Mouse (Mus musculus) megakaryocyte, adult 5-6 weeks (primary cell): Measurements from ENCODE around the gene Kdm4a. TPM values are rescaled to one million over a fixed set of nuclear protein-coding genes. Genes with fewer than 3 reads are reported as not detected.
A peak's percentile ranks its signal among the peaks of the same experiment; 100 is the strongest.

ENCODE experiments used
- ATAC-seq: 2 replicates; pipeline ENCODE4 v1.8.0; 2016; ENCODE audit warnings: mild to moderate bottlenecking, inconsistent platforms; ENCODE audit not compliant: poor library complexity, severe bottlenecking
- total RNA-seq, 2 experiments: library from RNA; stranded (forward) in 1 of 2; stranded (reverse) in 1 of 2; fragments of 153-499, 151-499 nt in 1 of 2; fragments of 221-1000, 200-1000 nt in 1 of 2; gene quantifications; 2 replicates each; pipeline versions ENCODE4 v1.2.3 to v1.2.4; 2015 to 2017

Kdm4a gene
- total RNA-seq (2015) (11.0 and 14.2 TPM in 2 replicates), total RNA-seq (2017) (29.1 and 34.3 TPM in 2 replicates)

DNA sequence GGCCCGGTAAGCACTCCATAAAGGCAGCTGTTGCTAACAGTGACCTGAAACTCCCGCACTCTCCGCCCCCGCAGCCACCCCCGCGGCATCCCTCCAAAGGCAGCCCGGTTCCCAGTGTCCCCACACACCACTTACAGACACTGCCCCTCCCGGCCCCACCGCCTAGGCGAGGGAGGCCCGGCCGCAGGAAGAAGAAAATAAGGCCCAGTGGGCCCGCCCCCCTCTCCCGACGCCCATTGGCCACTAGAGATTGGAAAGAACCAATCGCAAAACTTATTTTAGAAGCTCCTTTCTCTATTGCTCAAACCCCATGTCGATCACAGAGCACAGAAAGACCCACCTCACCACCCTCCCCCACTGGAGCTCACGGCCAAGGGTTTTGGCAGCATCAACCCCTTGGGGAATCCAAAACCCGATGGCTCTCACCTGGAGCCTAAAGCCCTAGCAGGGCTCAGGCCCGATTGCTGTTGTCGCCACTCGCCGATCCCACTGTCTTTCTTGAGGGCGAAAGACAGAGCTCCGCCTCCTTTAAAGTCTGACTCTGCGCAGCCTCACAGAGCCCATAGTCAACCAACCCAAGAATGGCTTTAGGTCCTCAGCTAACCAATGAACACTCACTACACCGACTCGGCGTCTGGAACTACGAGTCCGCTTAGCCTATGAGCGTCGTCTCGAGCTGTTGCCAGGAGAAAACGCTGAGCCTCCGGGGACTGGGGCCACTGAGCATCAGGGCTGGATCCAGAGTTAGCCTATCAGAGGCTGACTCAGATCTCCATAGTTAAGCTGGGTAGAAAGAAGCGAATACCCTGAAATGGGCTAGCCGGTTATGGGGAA lies at the start of gene Kdm4a:
Kdm4a (minus strand) TSS at position 577 of the 834 bp plus-strand sequence.
- ATAC-seq = peak; percentile 91

DNA sequence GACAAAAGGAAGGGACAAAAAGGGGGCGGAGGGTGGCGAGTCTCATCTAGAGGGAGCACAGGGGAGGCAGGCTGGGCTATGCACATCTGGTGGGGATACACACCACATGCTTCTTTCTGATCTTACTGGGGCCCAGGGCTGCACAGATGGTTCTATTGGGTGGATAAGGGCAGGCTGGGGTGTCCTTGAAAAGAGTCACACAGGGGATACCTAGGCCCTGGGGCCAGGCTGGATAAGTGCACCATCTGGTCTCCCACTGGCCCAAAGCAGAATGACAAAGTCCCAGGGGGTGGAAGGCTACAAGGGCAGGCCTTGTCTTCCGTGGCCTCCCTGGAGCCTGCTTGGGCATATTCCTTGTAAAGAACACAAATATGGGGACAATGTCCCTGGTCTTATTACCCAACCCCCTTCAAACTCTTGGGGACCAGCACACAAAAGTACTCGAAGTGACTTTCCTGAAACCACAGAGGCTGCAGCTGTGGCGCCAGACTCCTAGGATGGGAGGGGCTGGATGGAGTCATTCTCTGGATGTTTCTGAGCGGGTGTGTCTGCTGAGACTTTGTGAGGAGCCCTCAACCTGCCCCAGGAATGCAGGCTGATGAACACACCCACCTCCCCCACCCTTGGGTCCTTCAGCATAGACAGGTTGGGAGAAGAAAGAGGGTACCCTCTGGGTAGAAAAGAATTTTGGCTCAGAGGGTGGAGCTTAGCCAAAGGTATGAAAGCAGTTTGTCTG lies 49.4 kb upstream of the Kdm4a start:
- no peak for ATAC-seq

DNA sequence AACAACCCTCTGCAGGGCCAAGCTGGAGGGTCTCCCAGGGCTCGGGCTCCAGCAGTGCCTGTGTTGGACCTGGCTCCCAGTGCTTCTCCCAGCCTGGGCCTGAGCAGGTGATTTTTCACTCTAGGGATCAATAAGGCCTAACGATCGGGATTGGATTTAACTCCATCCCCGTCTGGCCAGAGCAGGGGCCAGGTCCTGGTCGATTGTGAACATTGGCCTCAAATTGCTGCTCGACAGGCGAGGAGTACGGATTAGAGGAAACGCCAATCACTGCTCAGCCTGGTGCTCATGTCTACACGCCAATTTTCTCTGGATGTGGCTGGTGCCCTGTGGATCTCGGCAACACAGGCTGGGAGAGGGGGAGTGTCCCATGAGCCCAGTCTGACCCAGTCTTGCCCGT lies 47.6 kb upstream of the Kdm4a start:
- ATAC-seq = no peak

GRCm38 (mm10) chr4:118221261-118221660 lies 41.4 kb upstream of the Kdm4a start:
- no peak for ATAC-seq

GRCm38 (mm10) chr4:118220756-118221155 lies 40.9 kb upstream of the Kdm4a start:
- ATAC-seq = no peak

DNA sequence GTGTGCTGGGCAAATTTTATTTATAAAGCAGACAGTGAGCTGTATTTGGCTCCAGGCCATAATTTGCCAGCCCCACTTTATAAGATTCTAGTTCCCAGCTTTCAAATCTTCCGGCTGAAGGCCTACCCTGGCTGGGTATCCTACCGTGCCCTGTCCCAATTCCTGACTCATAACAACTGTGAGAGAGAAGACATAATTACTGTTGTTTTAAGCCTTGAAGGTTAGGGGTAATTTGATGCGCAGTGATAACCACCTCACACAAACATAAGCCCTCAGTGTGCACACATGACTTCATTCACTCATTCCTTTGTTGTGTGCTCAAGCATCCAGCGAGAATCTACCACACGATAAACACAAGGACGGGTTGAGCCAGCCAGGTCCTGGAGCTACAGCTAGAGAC lies 39.6 kb upstream of the Kdm4a start:
- ATAC-seq = no peak

GRCm38 (mm10) chr4:118218521-118218920 lies 38.7 kb upstream of the Kdm4a start:
- ATAC-seq = no peak

DNA sequence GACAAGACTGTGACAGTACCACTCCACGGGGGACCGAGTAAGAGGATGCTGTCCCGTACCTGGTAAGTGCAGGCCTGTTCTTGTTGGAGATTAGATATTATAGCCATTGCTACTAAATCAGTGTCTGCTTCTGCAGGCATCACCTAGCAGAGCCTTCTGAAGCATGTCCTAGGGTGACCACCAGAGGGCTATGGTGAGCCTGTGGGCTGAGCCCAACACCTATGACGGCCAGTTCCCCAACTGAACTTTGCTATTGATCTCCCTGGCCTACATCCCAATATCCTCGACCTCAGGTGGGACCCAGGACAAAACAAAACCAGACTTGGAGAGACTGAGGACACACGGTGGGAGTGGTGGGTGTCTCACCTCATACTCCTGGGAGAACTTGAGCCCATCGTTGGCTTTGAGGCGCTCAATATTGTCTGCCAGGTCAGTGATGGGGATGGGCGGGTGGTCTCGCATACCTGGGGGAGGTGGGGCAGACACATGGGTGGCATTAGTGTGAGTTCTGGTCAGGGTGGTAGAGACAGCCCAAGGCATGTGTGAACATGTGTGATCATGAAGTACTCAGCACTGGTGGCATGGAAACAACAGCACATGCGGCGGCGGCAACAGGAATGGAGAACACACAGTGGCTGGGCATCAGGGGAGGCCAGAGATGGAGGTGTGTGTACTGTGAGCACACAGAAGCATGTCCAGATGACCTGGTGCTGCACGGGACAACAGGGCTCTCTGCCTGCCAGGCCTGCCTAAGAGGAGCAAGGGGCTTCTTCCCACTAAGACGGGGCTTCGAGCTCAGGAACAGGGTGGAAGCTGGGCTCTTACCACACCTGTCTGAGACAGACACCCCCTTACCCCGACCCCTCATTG lies 37.1 kb upstream of the Kdm4a start:
- ATAC-seq = peak; percentile 59; the same call in 1 of the 2 replicates

GRCm38 (mm10) chr4:118214891-118215290 lies 35.0 kb upstream of the Kdm4a start:
- ATAC-seq = no peak

DNA sequence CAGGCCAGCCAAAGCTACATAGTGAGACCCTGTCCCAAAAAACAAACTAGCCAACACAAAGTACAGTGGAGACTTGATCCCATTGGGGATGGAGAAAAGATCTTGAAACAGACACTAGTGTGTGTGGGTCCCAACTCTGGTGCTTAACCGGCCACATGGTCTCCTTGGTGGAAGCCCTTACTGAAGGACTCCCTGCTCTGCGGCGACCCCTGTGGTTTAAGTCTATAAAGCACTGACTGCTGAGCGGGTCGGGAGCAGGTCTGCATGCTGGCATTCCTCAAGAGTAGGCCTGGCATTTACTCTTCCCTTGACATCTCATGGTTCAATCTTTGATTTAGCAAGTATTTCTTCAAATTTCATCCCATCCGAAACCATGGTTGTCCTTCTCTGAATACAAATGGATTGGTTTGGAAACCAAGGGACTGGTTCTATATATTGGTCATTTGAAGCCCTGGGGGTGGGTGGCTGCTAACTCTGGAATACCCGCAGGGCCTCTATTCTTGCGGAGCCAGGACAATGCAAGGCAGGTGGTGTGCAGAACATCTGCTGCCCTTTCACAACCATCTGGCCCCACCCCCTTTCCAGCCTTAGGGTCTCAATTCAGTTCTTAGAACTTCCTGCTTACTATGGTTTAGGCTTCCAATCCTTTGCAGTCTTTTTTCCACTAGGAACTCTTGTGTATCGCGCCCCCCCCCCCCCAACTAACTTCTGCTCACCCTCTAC lies 27.2 kb upstream of the Kdm4a start:
- ATAC-seq = no peak

- no peak for ATAC-seq
Observed at GRCm38 (mm10) chr4:118205906-118206305, 26.1 kb upstream of the Kdm4a start.

- no peak for ATAC-seq
Observed at GRCm38 (mm10) chr4:118199093-118199492, 19.2 kb upstream of the Kdm4a start.

DNA sequence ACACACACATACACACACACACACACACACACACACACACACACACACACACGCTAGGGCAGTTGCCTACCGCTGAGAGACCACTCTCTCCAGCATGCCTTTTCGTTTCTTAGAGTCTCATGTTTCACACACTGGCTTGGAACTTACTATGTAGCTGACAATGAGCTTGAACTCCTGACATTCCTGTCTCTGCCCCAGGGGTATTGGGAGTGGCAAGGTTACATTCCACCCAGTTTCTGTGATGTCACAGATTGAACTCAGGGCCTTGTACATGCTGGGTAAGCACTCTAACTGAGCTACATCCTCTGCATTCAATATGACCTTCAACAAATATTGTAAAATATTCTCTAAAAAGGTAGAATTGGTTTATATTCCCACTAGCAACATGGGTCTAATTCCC lies 18.8 kb upstream of the Kdm4a start:
- no peak for ATAC-seq

DNA sequence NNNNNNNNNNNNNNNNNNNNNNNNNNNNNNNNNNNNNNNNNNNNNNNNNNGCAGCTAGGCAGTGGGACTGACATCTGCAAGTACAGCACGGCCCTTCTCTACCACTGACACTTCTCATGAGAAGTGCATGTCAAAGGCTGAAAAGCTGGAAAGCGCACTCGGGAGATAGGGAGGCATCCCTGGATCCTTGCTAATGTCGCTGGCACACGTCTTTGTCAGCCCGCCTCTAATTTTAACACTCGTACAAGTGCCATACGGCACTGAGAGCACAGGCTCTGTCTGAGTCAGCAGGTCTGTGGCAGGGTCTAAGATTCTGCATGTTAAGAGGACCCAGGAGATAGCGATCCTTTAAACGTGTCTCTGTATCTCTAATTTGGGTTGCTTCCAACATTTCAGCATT lies 16.3 kb upstream of the Kdm4a start:
- ATAC-seq = no peak

DNA sequence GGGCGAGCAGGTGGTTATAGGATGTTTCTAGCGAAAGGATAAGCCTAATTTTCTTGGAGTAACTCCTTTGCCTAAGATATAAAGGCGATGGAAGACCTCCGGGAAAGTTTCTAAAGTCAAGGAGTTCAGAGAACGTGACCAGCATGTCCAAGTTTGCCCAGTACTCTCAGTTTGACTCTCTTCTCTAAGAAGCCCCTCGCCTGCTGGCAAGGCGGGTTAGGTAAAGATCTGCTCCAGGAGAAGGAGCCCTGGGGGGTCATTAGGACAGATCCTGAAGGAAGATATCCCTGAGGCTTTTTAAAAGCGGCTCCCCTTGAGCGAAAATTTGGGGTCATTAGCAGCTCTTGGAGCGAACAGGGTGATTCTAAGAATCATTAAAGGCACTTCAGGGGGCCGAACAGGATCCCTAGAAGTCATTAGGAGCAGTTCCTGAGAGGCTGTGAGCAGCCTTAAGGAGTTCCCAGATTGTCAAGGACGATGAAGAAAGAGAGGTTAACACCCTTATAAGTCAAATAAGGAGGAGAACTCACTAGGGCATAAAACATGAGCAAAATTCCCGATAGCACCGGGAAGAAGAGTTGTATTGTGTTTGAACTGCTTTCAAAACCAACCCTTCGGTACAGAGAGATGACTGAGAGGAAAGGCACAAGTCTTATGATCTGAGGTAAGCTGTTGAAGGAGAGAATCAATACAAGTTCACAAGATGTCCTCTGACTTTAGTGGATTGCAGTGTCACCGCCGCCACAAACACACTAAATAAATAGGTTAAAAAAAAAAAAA lies 648 bp upstream of the Kdm4a start:
- peak; percentile 1; the same call in 1 of the 2 replicates for ATAC-seq

DNA sequence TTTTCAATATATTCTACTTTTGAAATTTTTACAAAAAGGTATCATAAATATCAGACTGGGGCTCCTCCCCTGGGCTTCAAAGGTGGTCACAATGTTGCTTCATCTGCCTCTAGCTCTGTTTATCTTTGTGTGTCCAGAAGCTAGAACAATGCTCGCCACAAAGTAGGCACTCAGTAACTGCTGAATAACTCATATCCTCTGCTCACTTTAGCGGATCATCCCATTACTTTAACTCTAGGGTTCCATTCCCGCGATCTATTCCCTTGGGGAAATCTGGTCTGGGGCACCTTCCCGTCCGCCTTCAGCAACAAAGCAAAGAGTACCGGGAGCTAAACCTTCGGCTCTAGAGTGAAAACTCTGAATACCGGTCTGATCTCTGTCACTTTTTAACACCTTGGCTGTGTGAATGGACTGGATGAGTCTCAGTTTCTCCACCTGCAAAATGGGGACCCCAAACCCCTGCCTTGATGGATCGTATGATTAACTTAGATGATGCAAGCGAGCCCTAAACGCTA lies 834 bp downstream of the Kdm4a start:
- no peak for ATAC-seq

DNA sequence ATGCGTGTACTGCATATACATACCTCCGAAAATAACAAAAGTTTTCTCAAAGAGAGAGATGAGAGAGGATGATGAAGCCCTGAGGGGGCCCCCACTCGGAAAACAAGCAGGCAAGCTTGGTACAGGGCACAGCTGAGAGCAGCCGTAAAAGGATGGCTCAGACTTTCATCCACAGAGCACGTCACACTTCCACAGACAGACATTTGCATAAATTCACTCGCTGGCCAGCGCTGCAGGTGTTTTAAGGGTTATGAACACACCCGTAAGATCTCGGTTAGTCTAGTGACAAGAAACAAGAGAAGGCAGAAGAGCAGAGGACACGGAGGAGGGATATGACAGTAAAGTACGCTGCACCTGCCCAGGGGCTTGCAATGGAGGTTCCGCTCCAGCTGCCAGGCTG lies 7.4 kb downstream of the Kdm4a start:
- no peak for ATAC-seq

DNA sequence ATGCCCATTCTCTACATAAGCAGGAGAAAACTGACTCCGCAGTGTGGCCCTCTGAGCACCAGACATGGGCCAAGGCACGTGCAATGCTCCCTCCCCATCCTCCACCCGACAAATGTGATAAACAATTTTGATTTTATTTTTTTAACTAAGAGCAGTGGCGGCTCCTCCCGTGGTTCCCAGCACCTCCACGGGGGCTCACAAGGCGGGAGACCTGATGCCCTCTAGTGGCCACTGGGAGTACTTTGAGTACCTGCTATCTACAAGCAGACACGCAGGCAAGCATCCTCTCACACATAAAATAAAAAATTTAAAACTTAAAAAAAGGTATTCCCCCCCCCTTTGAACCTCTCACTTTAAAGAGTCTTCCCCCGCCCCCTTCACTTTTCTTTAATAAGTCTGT lies 8.8 kb downstream of the Kdm4a start:
- peak; percentile 54 for ATAC-seq

DNA sequence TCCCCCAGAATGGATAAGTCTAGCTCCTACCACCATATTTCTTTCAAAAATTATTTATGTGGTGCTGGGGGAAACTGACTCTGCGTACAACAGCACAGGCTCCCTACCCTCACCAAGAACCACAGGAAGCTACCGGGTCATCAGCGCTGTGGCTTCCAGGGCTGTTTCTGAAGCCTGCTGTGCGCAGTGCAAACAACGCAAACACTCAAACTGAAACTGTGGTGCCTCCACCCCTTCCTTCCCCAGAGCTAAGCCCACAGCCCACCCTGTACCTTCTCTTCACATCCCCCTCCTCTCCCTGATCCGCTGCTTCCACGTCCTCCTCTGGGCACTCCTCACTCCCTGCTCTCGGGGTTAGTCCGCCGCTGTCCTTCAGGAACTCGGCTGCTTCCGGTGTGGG lies 17.7 kb downstream of the Kdm4a start:
- no peak for ATAC-seq
